Mouse (Mus musculus) layer of hippocampus, adult 8-10 months (tissue): ENCODE results near the gene Magi2. TPM values are rescaled to one million over a fixed set of nuclear protein-coding genes. Genes with fewer than 3 reads are reported as not detected.
A peak's percentile ranks its signal among the peaks of the same experiment; 100 is the strongest.
"Not testable (repeated sequence)": the region's sequence is repeated elsewhere in the genome, so short reads cannot be mapped to it uniquely, and the experiment has no call there.

Source experiments
- DNase-seq, 2 experiments: peaks; one replicate each; pipeline ENCODE4 v3.0.0; 2022; ENCODE audit warnings: low spot score in 2 of 2
- total RNA-seq, 4 experiments: library from RNA; stranded (reverse); gene quantifications; 2 replicates each; pipeline ENCODE4 v1.2.4; 2022

The Magi2 gene
- total RNA-seq, 4 experiments from 2014 or later = 105 to 137 (median 127) TPM

GRCm38 (mm10) chr5:20684112-20684511 lies 1457.3 kb downstream of the Magi2 start:
- no peak for DNase-seq

- DNase-seq = no peak
Observed at GRCm38 (mm10) chr5:20692230-20692629, 1465.4 kb downstream of the Magi2 start.

- no peak for DNase-seq
Observed at GRCm38 (mm10) chr5:20699116-20699515, 1472.3 kb downstream of the Magi2 start.

GRCm38 (mm10) chr5:20701483-20702421 lies 1474.9 kb downstream of the Magi2 start:
- DNase-seq = peak; percentile 82 to 86

DNA sequence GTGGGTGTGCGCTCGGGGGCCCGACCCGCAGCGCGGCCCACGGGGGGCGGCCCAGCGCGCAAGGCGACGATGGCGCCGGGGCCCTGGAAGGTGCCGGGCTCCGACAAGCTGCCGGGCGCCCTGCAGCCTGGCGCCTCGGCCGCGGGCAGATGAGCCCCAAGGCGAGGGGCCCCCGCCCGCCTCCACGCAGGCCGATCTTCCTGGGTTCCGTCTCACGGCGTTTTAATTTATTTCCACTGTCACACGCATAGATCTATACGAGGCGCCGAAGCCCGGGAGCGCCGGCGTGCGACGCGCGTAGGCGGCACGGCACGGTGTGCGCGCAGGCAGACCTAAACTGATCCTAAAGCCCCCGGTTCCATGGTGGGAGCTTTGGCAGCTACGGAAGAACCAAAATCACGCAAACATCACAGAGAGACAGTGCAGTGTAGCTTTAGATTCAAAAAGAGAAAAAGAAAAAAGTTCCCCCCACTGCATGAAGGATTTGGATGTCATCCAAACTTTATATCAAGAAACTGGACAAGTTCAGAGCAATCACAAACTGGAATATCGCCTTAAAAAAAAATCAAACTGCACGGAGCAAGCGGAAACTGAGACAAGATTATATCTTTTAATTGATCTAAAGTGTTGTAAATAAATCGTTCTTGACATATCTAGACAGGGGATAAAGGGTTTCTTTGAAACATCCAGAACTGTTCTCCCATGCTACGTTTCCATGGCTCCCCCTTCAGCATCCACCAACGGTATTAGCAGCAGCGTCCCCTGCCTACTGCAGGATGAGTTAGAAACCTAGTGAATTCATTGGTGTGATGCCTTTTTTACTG lies 1475.9 kb downstream of the Magi2 start:
- peak; percentile 30 to 45 for DNase-seq

DNA sequence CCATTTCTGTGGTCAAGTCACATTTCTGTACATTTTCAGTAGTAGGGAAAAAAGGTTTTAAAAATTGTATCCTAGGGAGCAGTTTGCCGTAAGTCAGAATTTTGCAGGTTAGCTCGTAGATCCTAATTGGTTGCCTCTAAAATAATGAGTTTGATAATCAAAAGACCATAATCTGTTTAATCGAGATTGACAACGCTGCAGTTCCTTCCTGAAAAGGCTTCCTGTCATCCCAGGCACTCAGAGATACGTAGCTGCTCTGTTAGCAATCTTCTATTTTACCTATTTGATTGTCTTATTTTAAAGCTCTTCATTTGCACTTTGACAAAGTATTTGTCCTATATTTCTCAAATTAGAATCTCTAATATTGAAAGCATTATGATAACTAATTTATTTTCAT lies 1476.5 kb downstream of the Magi2 start:
- no peak for DNase-seq

DNA sequence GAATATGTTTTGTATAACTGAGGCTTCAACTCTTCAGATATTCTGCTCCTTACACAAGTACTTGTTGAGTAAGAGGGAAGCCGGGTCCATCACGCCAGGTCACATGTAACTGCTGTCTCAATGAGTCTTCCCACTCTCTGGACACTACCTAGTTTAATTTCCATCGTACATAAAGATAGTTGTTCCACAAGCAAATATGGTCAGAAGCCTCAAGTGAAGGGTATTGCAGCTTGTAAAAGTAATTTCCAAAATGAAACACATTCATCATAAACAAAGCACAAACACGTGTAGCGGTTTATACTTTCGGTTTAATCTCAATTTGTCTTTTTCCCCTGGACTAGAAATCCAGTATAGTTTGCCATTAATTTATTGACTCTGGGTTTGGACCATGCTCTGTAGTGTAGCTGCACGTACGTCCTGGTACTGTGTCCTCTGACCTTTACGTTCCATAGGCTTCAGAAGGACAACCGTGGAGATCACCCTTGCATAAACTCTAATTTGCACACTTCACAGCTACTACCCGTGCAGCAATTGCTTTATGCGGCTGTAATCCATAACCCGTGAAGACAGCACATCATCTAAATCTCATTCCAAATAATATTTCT lies 1477.2 kb downstream of the Magi2 start:
- no peak for DNase-seq

DNA sequence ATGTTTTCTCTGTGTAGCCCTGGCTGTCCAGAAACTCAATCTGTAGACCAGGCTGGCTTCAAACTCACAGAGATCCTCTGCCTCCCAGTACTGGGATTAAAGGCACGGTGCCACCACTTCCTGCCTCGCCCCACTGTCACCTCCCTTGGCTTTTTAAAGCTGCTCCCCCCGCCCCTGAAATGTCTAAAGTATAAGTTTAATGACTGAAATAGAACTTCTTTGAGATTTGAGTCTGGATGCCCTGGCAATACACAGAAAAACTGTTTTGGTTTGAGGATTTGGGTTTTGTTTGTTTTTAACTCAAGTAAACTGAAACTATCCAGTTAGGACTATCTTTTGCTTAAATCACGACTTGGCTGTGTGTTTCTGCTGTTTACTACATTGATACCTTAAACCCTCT lies 1478.0 kb downstream of the Magi2 start:
- DNase-seq = no peak

DNA sequence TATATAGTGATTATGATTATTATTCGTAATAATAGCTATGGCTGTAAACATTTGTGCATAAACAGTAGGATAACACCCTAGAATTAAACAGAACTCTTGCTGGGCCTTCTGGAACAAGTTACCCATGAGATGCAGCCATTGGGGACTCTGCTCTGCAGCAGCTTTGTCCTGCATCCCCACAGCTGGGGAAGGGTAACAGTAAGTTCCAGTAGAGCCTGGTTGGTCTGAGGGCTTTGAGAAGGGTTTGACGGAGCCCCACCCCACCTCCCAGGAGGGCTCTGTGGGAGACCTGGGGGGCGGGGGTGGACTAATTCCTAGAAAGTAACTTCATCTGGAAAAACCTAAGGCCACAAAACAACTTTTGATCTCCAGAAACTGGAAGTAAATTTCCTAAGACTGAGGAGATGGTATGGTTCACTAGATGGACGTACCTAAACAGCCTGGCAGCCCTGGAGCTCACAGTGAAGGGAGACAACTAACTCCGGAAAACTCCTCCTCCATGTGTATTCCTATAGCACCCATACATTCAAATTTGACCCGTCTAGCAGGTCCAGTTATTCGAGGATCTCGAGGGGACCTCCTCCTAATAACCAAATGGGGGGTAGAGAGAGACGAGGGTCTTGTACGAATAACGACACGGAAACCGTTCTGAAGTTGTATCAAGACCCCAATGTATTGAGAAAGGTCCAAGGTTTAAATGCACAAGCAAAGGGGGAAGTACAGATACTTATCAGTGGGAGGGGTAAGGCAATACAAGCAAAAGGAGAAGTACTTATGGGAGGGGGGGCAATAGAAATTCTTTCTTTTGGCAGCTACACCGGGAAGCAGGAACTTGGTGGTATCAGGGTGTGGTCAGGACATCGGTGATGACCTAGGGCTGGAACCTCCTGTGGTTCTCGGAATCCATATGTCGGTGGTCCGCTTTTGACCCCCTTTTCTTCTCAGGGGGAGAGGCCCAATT lies 1479.8 kb downstream of the Magi2 start:
- not testable (repeated sequence) for DNase-seq

GRCm38 (mm10) chr5:20710845-20711244 lies 1484.0 kb downstream of the Magi2 start:
- DNase-seq = not testable (repeated sequence)

GRCm38 (mm10) chr5:20714619-20715018 lies 1487.8 kb downstream of the Magi2 start:
- not testable (repeated sequence) for DNase-seq

DNA sequence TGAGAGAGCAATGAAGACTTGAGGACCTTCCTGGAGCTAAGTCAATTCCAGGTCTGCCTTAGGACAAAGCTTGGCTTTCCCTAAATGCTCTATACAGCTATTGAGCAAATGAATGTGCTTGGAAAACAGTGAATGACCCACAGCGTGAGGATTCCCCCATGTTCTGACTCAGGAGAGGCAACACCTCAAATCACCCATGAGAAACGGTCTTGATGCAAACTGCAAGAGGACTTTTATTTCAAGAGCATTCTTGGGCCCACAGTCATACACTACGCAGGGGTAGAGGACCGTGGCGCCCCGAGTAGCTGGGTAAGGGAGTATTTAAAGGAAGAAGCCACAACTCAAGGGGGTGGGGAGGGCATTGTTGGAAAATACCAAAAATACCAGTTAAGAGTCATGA lies 1489.1 kb downstream of the Magi2 start:
- not testable (repeated sequence) for DNase-seq

- no peak for DNase-seq
Observed at GRCm38 (mm10) chr5:20720201-20720900, 1493.5 kb downstream of the Magi2 start.

DNA sequence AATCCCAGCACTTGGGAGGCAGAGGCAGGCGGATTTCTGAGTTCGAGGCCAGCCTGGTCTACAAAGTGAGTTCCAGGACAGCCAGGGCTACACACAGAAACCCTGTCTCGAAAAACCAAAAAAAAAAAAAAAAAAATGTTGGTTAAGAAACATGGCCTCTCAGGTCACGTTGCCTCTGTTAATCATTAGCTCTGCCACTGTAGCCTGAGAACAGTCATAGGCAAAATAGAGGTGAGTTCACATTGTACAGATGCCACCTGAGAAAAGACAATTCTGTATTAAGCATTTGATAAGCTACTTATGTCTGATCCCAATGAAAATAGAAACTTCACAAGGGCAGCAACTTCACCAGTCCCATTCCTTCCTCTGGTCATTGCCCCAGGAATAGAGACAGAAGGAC lies 1496.4 kb downstream of the Magi2 start:
- DNase-seq = not testable (repeated sequence)

- DNase-seq = no peak
Observed at GRCm38 (mm10) chr5:20738795-20739194, 1512.0 kb downstream of the Magi2 start.

GRCm38 (mm10) chr5:20741193-20741592 lies 1514.4 kb downstream of the Magi2 start:
- DNase-seq = no peak

- DNase-seq = no peak
Observed at GRCm38 (mm10) chr5:20741936-20742335, 1515.1 kb downstream of the Magi2 start.

DNA sequence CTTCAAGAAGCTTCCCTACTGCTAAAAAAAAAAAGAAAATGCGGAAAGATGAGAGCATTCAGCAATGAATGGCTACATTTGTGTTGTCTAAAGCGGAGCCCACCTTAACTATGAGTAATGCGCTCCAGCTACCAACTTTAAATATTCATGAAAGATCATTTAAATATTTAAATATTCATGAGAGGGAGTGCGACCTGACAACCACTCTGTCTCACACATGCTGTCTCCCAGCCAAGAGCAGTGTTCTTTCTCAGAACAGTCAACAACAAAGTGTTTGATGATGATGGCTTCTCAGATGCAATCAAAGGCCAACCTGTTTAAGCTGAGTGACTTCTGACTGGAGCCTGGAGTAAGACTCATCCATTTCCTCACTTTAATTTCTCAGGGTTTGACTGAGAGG lies 1521.3 kb downstream of the Magi2 start:
- no peak for DNase-seq

DNA sequence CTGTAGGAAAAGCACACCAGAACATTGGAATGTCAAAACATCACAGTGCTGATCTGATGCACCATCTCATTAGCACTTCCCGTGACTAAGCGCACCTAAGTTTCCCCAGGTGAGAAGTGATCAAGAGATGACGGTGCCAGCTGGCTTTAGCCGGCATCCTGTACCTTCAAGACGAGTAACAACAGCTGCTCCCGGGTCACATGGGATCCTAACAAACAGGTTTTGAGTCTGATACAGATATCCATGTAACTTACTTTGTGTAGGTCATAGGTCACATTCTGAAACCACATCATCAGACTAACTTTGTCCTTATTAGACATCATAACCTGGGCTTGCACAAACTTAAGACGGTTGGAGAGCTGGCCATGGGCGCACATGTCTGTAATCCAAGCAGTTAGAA lies 1522.0 kb downstream of the Magi2 start:
- no peak for DNase-seq

DNA sequence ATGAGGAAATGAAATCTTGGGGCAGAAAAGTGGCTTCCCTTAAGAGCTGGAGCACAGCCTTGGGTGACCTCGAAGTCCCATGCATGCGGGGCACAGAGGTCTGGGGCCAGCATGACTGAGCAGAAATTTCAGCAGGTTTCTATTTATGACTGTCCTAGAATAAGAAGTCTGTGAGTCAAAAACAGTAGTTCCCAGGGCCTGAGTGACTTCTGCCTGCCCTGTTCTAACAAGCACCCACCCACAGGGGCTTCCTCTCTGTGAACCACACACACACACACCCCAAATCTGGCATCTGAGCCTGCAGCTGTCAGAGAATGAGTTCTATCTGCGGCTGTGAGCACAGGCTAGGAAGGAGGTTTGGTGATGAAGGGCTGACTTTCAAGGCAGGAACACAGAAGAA lies 1522.7 kb downstream of the Magi2 start:
- no peak for DNase-seq
